Mouse (Mus musculus) intestine, embryonic 15.5 days (tissue): ENCODE data around the gene Zfp57. TPM values are rescaled to one million over a fixed set of nuclear protein-coding genes. Genes with fewer than 3 reads are reported as not detected.
A peak's percentile ranks its signal among the peaks of the same experiment; 100 is the strongest.

Source experiments
- ATAC-seq: fragments of 200-750 bp; cut with Nextera tagmentation; 2 replicates; pipeline ENCODE4 v1.8.0; 2017; ENCODE audit warnings: moderate TSS enrichment, moderate library complexity
- H3K27ac ChIP-seq: fragments of 300-500 bp; sonication (generic); 2 replicates; pipeline ENCODE4 v1.5.1; 2015; ENCODE audit warnings: mild to moderate bottlenecking, inconsistent platforms
- H3K27me3 ChIP-seq: fragments of 300-500 bp; sonication (generic); replicated peaks from 2 replicates; pipeline ENCODE4 v1.6.1; 2015; ENCODE audit warnings: inconsistent platforms
- H3K36me3 ChIP-seq: fragments of 300-500 bp; sonication (generic); 2 replicates; pipeline ENCODE4 v1.6.1; 2015; ENCODE audit warnings: inconsistent platforms
- H3K4me1 ChIP-seq: fragments of 300-500 bp; sonication (generic); replicated peaks from 2 replicates; pipeline ENCODE4 v1.6.1; 2015; ENCODE audit warnings: inconsistent platforms
- H3K4me2 ChIP-seq: fragments of 300-500 bp; sonication (generic); replicated peaks from 2 replicates; pipeline ENCODE4 v1.6.1; 2015; ENCODE audit warnings: mild to moderate bottlenecking, inconsistent platforms
- H3K4me3 ChIP-seq: fragments of 300-500 bp; sonication (generic); replicated peaks from 2 replicates; pipeline ENCODE4 v1.5.1; 2015; ENCODE audit warnings: inconsistent platforms
- H3K9ac ChIP-seq: fragments of 300-500 bp; sonication (generic); 2 replicates; pipeline ENCODE4 v1.6.1; 2015; ENCODE audit warnings: inconsistent platforms
- H3K9me3 ChIP-seq: fragments of 300-500 bp; sonication (generic); 2 replicates; pipeline ENCODE4 v1.6.1; 2016; ENCODE audit warnings: inconsistent platforms
- WGBS: fragments of 180-500 bp; shearing (Covaris S2); methylation state at CpG from one replicate; pipeline ENCODE4 v1.1.7; 2015; 5-methylcytosine and 5-hydroxymethylcytosine counted together
- polyA plus RNA-seq: library from polyadenylated mRNA; unstranded; fragments of >200 nt; fragmentation: Nextera tagmentation; extraction: Ambion mirVana; gene quantifications from 2 replicates; pipeline ENCODE4 v1.2.1, GENCODE M21; 2015

The Zfp57 gene
- polyA plus RNA-seq, 1 experiment from 2014 or later, result 57.6 TPM

DNA sequence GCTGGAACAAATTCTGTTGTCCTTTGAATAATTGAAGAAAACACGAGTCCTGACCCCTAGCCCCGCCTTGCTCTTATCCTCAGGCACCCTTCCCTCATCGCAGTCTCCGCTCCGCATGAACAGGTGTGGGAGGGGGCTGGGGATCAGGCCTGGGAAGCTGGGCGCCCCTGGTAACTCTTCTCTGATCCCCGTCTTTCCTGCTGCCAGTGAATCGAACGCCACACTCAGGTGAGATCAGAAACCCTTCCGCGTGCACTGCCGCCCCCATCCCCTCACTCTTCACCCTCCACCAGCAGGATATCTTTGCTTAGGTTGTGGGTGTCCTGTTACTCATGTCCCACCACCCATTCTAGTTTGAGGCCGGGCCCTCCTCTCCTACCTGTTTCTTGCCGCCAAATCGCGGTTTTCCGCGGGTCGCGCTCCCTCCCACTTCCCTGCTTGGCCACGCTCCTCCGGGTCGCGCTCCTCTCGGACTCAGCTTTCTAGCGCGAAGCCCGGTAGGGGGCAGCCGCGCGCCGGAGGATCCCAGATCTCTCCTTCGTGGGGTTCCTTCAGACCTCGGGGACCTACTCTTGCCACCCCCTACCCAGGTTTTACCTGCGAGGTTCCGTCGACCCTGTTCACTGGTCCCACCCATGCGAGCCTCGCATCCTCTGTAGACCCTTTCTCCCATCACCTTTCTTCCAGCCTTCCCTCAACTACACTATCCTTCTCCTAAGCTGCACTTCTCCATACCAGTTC is 48.8 kb downstream of the Zfp57 start:
- Histone ChIP-seq H3K9ac (peak overlapping the region; percentile 72; the same call in 1 of the 2 replicates), H3K27me3 (no peaks in the 10 kb centered on the region), H3K4me1 (peaks cover 31% of the 10 kb centered on the region), H3K4me2 (peak overlapping the region; percentile 94), H3K4me3 (peak overlapping the region; percentile 54), H3K9me3 (no peaks in the 10 kb centered on the region), H3K36me3 (no peaks in the 10 kb centered on the region), H3K27ac (0 out of 2 replicates have a peak overlapping the region, but pooled peaks have one; percentile 36)
- peak; percentile 37 for ATAC-seq
- 7% methylated on average over 39 of the region's 39 CpGs for WGBS

DNA sequence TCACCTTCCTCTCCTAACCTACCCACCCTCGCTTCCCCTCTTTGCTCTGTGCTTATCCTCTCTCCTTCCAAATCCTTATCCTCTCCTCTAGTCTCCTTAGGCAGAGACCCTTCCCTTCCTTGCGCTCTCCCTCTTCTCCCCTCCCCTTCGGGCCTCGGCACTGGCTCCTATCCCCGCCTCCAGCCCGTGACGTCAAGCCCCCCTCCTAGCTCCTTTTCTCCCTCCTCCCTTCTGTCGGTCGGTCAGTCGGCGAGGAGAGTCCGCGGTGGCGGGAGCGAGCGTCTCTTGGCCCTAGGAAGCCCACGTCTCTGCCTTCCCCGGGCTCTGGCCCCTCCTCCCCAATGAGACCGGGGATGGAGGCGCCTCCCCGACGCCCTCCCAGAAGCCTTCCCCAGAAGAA is 49.4 kb downstream of the Zfp57 start:
- Histone ChIP-seq H3K9me3 (no peaks in the 10 kb centered on the region), H3K4me2 (peak overlapping the region; percentile 94), H3K4me1 (peaks cover 31% of the 10 kb centered on the region), H3K27me3 (no peaks in the 10 kb centered on the region), H3K4me3 (peak overlapping the region; percentile 54), H3K9ac (peak overlapping the region; percentile 72), H3K27ac (0 out of 2 replicates have a peak overlapping the region, but pooled peaks have one; percentile 36), H3K36me3 (no peaks in the 10 kb centered on the region)
- ATAC-seq, result peak; percentile 46
- under 1% methylated on average over 21 of the region's 22 CpGs for WGBS

DNA sequence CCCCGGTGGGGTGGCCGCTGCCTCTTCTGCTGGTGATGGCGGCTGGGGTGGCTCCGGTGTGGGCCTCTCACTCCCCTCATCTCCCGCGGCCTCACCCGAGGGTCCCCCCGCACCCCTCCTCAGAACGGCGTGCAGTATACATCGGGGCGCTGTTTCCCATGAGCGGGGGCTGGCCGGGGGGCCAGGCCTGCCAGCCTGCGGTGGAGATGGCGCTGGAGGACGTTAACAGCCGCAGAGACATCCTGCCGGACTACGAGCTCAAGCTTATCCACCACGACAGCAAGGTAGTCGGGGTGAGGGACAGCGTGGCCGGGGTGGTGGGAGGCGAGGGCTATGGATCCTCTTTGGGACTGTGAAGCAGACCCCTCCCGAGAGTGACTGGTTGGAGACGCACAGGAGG is 49.9 kb downstream of the Zfp57 start:
- Histone ChIP-seq H3K27ac (no peak overlapping the region), H3K4me1 (peaks cover 31% of the 10 kb centered on the region), H3K27me3 (no peaks in the 10 kb centered on the region), H3K9me3 (no peaks in the 10 kb centered on the region), H3K4me3 (peak overlapping the region; percentile 54), H3K9ac (peak overlapping the region; percentile 72), H3K4me2 (peak overlapping the region; percentile 94), H3K36me3 (no peaks in the 10 kb centered on the region)
- 8% methylated on average over 27 of the region's 27 CpGs for WGBS
- ATAC-seq, result peak; percentile 2

DNA sequence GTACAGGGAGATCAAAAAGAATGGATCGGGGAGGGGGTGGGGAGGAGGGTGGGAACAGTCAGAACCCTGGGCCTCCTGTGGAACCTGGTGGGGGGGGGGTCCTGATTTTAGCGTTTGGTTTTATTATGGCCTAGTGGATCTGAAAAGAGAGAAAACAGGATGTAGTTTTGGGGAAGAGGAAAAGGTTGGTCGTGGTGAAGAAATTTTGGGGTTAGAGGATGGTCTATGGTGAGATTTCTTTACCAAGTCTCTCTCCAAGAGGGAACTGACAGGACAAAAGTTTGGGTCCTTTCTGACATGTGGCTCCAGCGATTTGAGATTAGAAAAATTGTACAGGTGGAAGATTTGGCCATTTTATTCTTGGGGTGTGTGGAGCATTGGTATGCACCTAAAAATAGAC is 50.8 kb downstream of the Zfp57 start:
- H3K4me2 ChIP-seq, result 0 out of 2 replicates have a peak overlapping the region, but pooled peaks have one; percentile 94

DNA sequence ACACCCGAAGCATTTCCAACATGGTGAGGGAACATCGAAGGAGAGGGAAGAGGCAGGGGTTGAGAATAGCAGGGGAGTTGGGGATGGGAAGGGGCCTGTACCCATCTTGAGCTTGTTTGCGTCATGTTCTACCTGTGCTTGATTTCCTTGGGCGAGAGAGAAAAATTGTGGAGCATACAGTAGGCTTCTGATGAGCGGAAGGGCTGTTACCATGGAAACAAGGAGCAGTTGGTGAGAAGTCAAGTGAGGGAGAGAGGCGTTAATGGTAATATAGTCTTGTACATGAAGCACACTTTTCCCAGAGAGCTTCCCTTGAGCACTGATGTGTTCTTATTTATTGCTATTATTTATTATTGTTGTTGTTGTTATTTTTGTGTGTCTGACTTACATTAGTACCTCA is 56.0 kb downstream of the Zfp57 start:
- Histone ChIP-seq H3K27ac (no peak overlapping the region), H3K4me3 (no peak overlapping the region), H3K9ac (no peak overlapping the region), H3K9me3 (no peaks in the 10 kb centered on the region), H3K36me3 (0 out of 2 replicates have a peak, but pooled peaks cover 5% of the 10 kb centered on the region), H3K4me2 (no peak overlapping the region), H3K27me3 (no peaks in the 10 kb centered on the region), H3K4me1 (no peaks in the 10 kb centered on the region)
- no peak for ATAC-seq
- WGBS, result 83% methylated on average over 6 of the region's 6 CpGs

More for the DNA sequence above, 50.8 kb downstream of the Zfp57 start:
- Histone ChIP-seq H3K36me3 (0 out of 2 replicates have a peak, but pooled peaks cover 2% of the 10 kb centered on the region), H3K27me3 (no peaks in the 10 kb centered on the region), H3K9ac (no peak overlapping the region), H3K27ac (no peak overlapping the region), H3K9me3 (no peaks in the 10 kb centered on the region), H3K4me3 (no peak overlapping the region), H3K4me1 (peaks cover 29% of the 10 kb centered on the region)
- no peak for ATAC-seq
- WGBS, result 61% methylated on average over 4 of the region's 4 CpGs

Other genes starting within 250 kb of the Zfp57 start
- gene H2-M10.5, start 228.3 kb upstream of the Zfp57 start, polyA plus RNA-seq, result not detected in 2 replicates
- gene H2-M10.6, start 189.0 kb upstream of the Zfp57 start, polyA plus RNA-seq, result not detected in 2 replicates
- 38.0 and 41.5 TPM in 2 replicates for gene Trim26, start 164.0 kb upstream of the Zfp57 start, polyA plus RNA-seq
- gene Trim15, start 134.0 kb upstream of the Zfp57 start, polyA plus RNA-seq, result 4.6 and 6.1 TPM in 2 replicates
- 4.8 and 5.2 TPM in 2 replicates for gene Trim10, start 131.6 kb upstream of the Zfp57 start, polyA plus RNA-seq
- 0.78 and 1.2 TPM in 2 replicates for gene Trim40, start 111.0 kb upstream of the Zfp57 start, polyA plus RNA-seq
- 43.1 and 47.6 TPM in 2 replicates for gene Trim31, start 103.0 kb upstream of the Zfp57 start, polyA plus RNA-seq
- gene Rnf39, start 58.2 kb upstream of the Zfp57 start, polyA plus RNA-seq, result 1.7 and 1.8 TPM in 2 replicates
- gene Ppp1r11, start 49.4 kb upstream of the Zfp57 start, polyA plus RNA-seq, result 95.4 and 99.5 TPM in 2 replicates
- 69.5 and 76.3 TPM in 2 replicates for gene Znrd1, start 42.6 kb upstream of the Zfp57 start, polyA plus RNA-seq
- 6.3 TPM in 2 replicates for gene Znrd1as, start 42.6 kb upstream of the Zfp57 start, polyA plus RNA-seq
- gene 2410137M14Rik, start 19.9 kb upstream of the Zfp57 start, polyA plus RNA-seq, result not detected in 2 replicates
- 0.24 and 0.28 TPM in 2 replicates for gene H2-M5, start 11.6 kb upstream of the Zfp57 start, polyA plus RNA-seq
- gene Mog, start 22.2 kb downstream of the Zfp57 start, polyA plus RNA-seq, result 0.13 and 0.14 TPM in 2 replicates
- gene Gabbr1, start 44.8 kb downstream of the Zfp57 start, polyA plus RNA-seq, result 6.0 and 7.6 TPM in 2 replicates
- gene Olfr90, start 87.3 kb downstream of the Zfp57 start, polyA plus RNA-seq, result 0.08 TPM in 1 of 2 replicates, not detected in the other
- not detected in 2 replicates for gene Olfr91, start 97.1 kb downstream of the Zfp57 start, polyA plus RNA-seq
- not detected in 2 replicates for gene Olfr92, start 118.9 kb downstream of the Zfp57 start, polyA plus RNA-seq
- gene Olfr93, start 160.3 kb downstream of the Zfp57 start, polyA plus RNA-seq, result not detected in 2 replicates
- not detected in 2 replicates for gene Ubd, start 192.7 kb downstream of the Zfp57 start, polyA plus RNA-seq
- not detected in 2 replicates for gene Olfr94, start 199.8 kb downstream of the Zfp57 start, polyA plus RNA-seq
- gene Olfr95, start 212.0 kb downstream of the Zfp57 start, polyA plus RNA-seq, result not detected in 2 replicates
- gene Olfr96, start 219.0 kb downstream of the Zfp57 start, polyA plus RNA-seq, result not detected in 2 replicates
- not detected in 2 replicates for gene Olfr97, start 236.2 kb downstream of the Zfp57 start, polyA plus RNA-seq